Comparison of ENCODE assay signal across 7 mouse cellular contexts in genomic region chr17:33956336-33956735, GRCm38 (mm10). TPM values are rescaled to one million over a fixed set of nuclear protein-coding genes. Genes with fewer than 3 reads are reported as not detected.
DNase-seq lines count a peak whose midpoint lies in the region; ATAC-seq and TF ChIP-seq lines count a peak whose summit lies in the region.

No protein-coding gene starts in this region.

- WGBS in lung, embryonic 14.5 days: 7% methylated on average over 10 of the region's 10 CpGs
- WGBS in intestine, postnatal 0 days: 6% methylated on average over 10 of the region's 10 CpGs
- 7% methylated on average over 10 of the region's 10 CpGs for WGBS in neural tube, embryonic 15.5 days

- TF ChIP-seq CTCF in lung, embryonic 14.5 days (IDR thresholded peaks at IDR 0.05; ENCODE audit: low read depth): no peak
- no peak for TF ChIP-seq CTCF in embryonic fibroblast, embryonic 13.5 days (IDR thresholded peaks at IDR 0.05; ENCODE audit: borderline replicate concordance, insufficient read depth, low read length)
- TF ChIP-seq CTCF in intestine, postnatal 0 days (IDR thresholded peaks at IDR 0.05; ENCODE audit: low read depth): no peak

- H3K4me3 ChIP-seq in lung, embryonic 14.5 days (ENCODE audit: low read depth, low read length): peak overlapping the region; percentile 99
- H3K4me3 ChIP-seq in embryonic fibroblast, embryonic 13.5 days (ENCODE audit: insufficient read depth, low read length): peak overlapping the region; percentile 73
- H3K4me3 ChIP-seq in intestine, postnatal 0 days (ENCODE audit: low read depth, low read length): peak overlapping the region; percentile 70
- peak overlapping the region; percentile 85 for H3K4me3 ChIP-seq in neural tube, embryonic 15.5 days (replicated peaks)

- no peak for ATAC-seq in lung, embryonic 14.5 days (ENCODE audit: insufficient read depth)
- no peak for ATAC-seq in intestine, postnatal 0 days
- 0 out of 2 replicates have a peak, but pooled peaks have one; percentile 2 for ATAC-seq in neural tube, embryonic 15.5 days (ENCODE audit: low FRiP score)
- ATAC-seq in CD4-positive, CD25-positive, alpha-beta regulatory T cell, adult 4 months: no peak

- TF ChIP-seq POLR2A in embryonic fibroblast, embryonic 13.5 days (IDR thresholded peaks at IDR 0.05; ENCODE audit: low read depth, low read length): no peak

- H3K4me2 ChIP-seq in lung, embryonic 14.5 days: peak overlapping the region; percentile 78
- peak overlapping the region; percentile 77 for H3K4me2 ChIP-seq in intestine, postnatal 0 days (replicated peaks; ENCODE audit: low read depth)
- peak overlapping the region; percentile 84 for H3K4me2 ChIP-seq in neural tube, embryonic 15.5 days

- H3K4me1 ChIP-seq in lung, embryonic 14.5 days (ENCODE audit: insufficient read depth): peaks cover 26% of the 10 kb centered on the region; the same call in 1 of the 2 replicates
- H3K4me1 ChIP-seq in embryonic fibroblast, embryonic 13.5 days (ENCODE audit: control insufficient read depth, insufficient read depth, low read length): peaks cover 8% of the 10 kb centered on the region
- peaks cover 10% of the 10 kb centered on the region; the same call in 1 of the 2 replicates for H3K4me1 ChIP-seq in intestine, postnatal 0 days (replicated peaks; ENCODE audit: control insufficient read depth, insufficient read depth, low read length)
- peaks cover 53% of the 10 kb centered on the region for H3K4me1 ChIP-seq in neural tube, embryonic 15.5 days

- no peaks in the 10 kb centered on the region for H3K9me3 ChIP-seq in lung, embryonic 14.5 days (ENCODE audit: low read depth, low read length)
- no peaks in the 10 kb centered on the region for H3K9me3 ChIP-seq in intestine, postnatal 0 days (ENCODE audit: control insufficient read depth)
- H3K9me3 ChIP-seq in neural tube, embryonic 15.5 days (replicated peaks): no peaks in the 10 kb centered on the region

- no peaks in the 10 kb centered on the region for H3K27me3 ChIP-seq in lung, embryonic 14.5 days (ENCODE audit: insufficient read depth, low read length)
- H3K27me3 ChIP-seq in intestine, postnatal 0 days (replicated peaks; ENCODE audit: control insufficient read depth, insufficient read depth, low read length): no peaks in the 10 kb centered on the region
- no peaks in the 10 kb centered on the region for H3K27me3 ChIP-seq in neural tube, embryonic 15.5 days (replicated peaks)

- H3K36me3 ChIP-seq in lung, embryonic 14.5 days (ENCODE audit: insufficient read depth): peaks cover 61% of the 10 kb centered on the region
- H3K36me3 ChIP-seq in intestine, postnatal 0 days (ENCODE audit: control insufficient read depth, insufficient read depth): peaks cover 38% of the 10 kb centered on the region
- peaks cover 46% of the 10 kb centered on the region for H3K36me3 ChIP-seq in neural tube, embryonic 15.5 days

- peak overlapping the region; percentile 71 for H3K9ac ChIP-seq in lung, embryonic 14.5 days
- H3K9ac ChIP-seq in intestine, postnatal 0 days (ENCODE audit: low read depth, low read length): peak overlapping the region; percentile 77
- H3K9ac ChIP-seq in neural tube, embryonic 15.5 days (replicated peaks): peak overlapping the region; percentile 83

- H3K27ac ChIP-seq in lung, embryonic 14.5 days (ENCODE audit: low read depth): no peak overlapping the region
- no peak overlapping the region for H3K27ac ChIP-seq in embryonic fibroblast, embryonic 13.5 days (ENCODE audit: insufficient read depth, low read length)
- peak overlapping the region; percentile 92; the same call in 1 of the 2 replicates for H3K27ac ChIP-seq in intestine, postnatal 0 days (ENCODE audit: low read depth, low read length)
- peak overlapping the region; percentile 95 for H3K27ac ChIP-seq in neural tube, embryonic 15.5 days (replicated peaks)

- DNase-seq in lung, embryonic 14.5 days: no peak
- DNase-seq in lung, postnatal 36 days: no peak
- DNase-seq in spleen, adult 18-20 months: no peak

RNA-seq across cellular contexts. Expression of gene Rps18, which starts 0.5 kb away (rescaled TPM):
- polyA plus RNA-seq in lung, embryonic 14.5 days (2014; fragmentation: Nextera tagmentation; extraction: Ambion mirVana): 2,038 and 2,085 TPM in 2 replicates
- 1,572 and 1,668 TPM in 2 replicates for polyA plus RNA-seq in embryonic fibroblast, embryonic 13.5 days (2011; ENCODE audit: insufficient read length, low read depth, missing spikeins)
- 1,060 and 1,067 TPM in 2 replicates for polyA plus RNA-seq in intestine, postnatal 0 days (2015; fragmentation: Nextera tagmentation; extraction: Ambion mirVana)
- polyA plus RNA-seq in neural tube, embryonic 15.5 days (2015; fragmentation: Nextera tagmentation; extraction: Ambion mirVana): 778 and 1,050 TPM in 2 replicates
- 1,000 to 10,000 TPM; 6,766 to 6,959 TPM for polyA plus RNA-seq in CD4-positive, CD25-positive, alpha-beta regulatory T cell, adult 4 months (2017; shearing (Covaris generic))

RNA-seq across cellular contexts. Expression of gene Vps52, which starts 0.7 kb away (rescaled TPM):
- polyA plus RNA-seq in lung, embryonic 14.5 days (2014; fragmentation: Nextera tagmentation; extraction: Ambion mirVana): 34.2 and 34.8 TPM in 2 replicates
- polyA plus RNA-seq in embryonic fibroblast, embryonic 13.5 days (2011; ENCODE audit: insufficient read length, low read depth, missing spikeins): 34.0 and 35.7 TPM in 2 replicates
- polyA plus RNA-seq in intestine, postnatal 0 days (2015; fragmentation: Nextera tagmentation; extraction: Ambion mirVana): 23.5 and 25.5 TPM in 2 replicates
- polyA plus RNA-seq in neural tube, embryonic 15.5 days (2015; fragmentation: Nextera tagmentation; extraction: Ambion mirVana): 72.3 and 75.7 TPM in 2 replicates
- polyA plus RNA-seq in CD4-positive, CD25-positive, alpha-beta regulatory T cell, adult 4 months (2017; shearing (Covaris generic)): 10 to 100 TPM; 27.4 to 47.4 TPM

RNA-seq across cellular contexts. Expression of gene B3galt4, which starts 5.0 kb away (rescaled TPM):
- 2.3 and 2.6 TPM in 2 replicates for polyA plus RNA-seq in lung, embryonic 14.5 days (2014; fragmentation: Nextera tagmentation; extraction: Ambion mirVana)
- 2.3 and 3.6 TPM in 2 replicates for polyA plus RNA-seq in embryonic fibroblast, embryonic 13.5 days (2011; ENCODE audit: insufficient read length, low read depth, missing spikeins)
- 14.0 and 15.0 TPM in 2 replicates for polyA plus RNA-seq in intestine, postnatal 0 days (2015; fragmentation: Nextera tagmentation; extraction: Ambion mirVana)
- 11.9 and 13.1 TPM in 2 replicates for polyA plus RNA-seq in neural tube, embryonic 15.5 days (2015; fragmentation: Nextera tagmentation; extraction: Ambion mirVana)
- 10 to 100 TPM; 13.2 to 21.0 TPM for polyA plus RNA-seq in CD4-positive, CD25-positive, alpha-beta regulatory T cell, adult 4 months (2017; shearing (Covaris generic))

RNA-seq across cellular contexts. Expression of gene Wdr46, which starts 15.9 kb away (rescaled TPM):
- polyA plus RNA-seq in lung, embryonic 14.5 days (2014; fragmentation: Nextera tagmentation; extraction: Ambion mirVana): 29.5 and 37.2 TPM in 2 replicates
- 20.3 and 20.5 TPM in 2 replicates for polyA plus RNA-seq in embryonic fibroblast, embryonic 13.5 days (2011; ENCODE audit: insufficient read length, low read depth, missing spikeins)
- 10.6 and 11.2 TPM in 2 replicates for polyA plus RNA-seq in intestine, postnatal 0 days (2015; fragmentation: Nextera tagmentation; extraction: Ambion mirVana)
- polyA plus RNA-seq in neural tube, embryonic 15.5 days (2015; fragmentation: Nextera tagmentation; extraction: Ambion mirVana): 25.1 and 29.3 TPM in 2 replicates
- polyA plus RNA-seq in CD4-positive, CD25-positive, alpha-beta regulatory T cell, adult 4 months (2017; shearing (Covaris generic)): 10 to 100 TPM; 11.5 to 14.3 TPM

RNA-seq across cellular contexts. Expression of gene Pfdn6, which starts 16.2 kb away (rescaled TPM):
- polyA plus RNA-seq in lung, embryonic 14.5 days (2014; fragmentation: Nextera tagmentation; extraction: Ambion mirVana): 142 and 145 TPM in 2 replicates
- polyA plus RNA-seq in embryonic fibroblast, embryonic 13.5 days (2011; ENCODE audit: insufficient read length, low read depth, missing spikeins): 80.7 and 87.8 TPM in 2 replicates
- polyA plus RNA-seq in intestine, postnatal 0 days (2015; fragmentation: Nextera tagmentation; extraction: Ambion mirVana): 111 and 116 TPM in 2 replicates
- polyA plus RNA-seq in neural tube, embryonic 15.5 days (2015; fragmentation: Nextera tagmentation; extraction: Ambion mirVana): 173 and 183 TPM in 2 replicates
- polyA plus RNA-seq in CD4-positive, CD25-positive, alpha-beta regulatory T cell, adult 4 months (2017; shearing (Covaris generic)): 100 to 1,000 TPM; 121 to 141 TPM

Comparison
In these comparisons a context has a peak if more than half of its experiments do, and no peak if none do; other contexts are left out.
1. H3K27ac ChIP-seq: peak in intestine, postnatal 0 days (single experiment) and neural tube, embryonic 15.5 days (single experiment); none in lung, embryonic 14.5 days (single experiment) and embryonic fibroblast, embryonic 13.5 days (single experiment).
2. Peak in every context shown above with its lines, with median percentiles within 50 percentile points of each other: H3K4me2 ChIP-seq, H3K4me3 ChIP-seq and H3K9ac ChIP-seq.